Mouse (Mus musculus) CD4-positive helper T cell, adult 2 months (primary cell): ENCODE results near the gene S1pr3.

Source experiments
- DNase-seq: peaks from one replicate; pipeline ENCODE4 v3.0.0-alpha.2; 2012; ENCODE audit warnings: low read depth, missing footprints, low spot score

Gene S1pr3

GRCm38 (mm10) chr13:51408519-51409001 lies at the start of gene S1pr3:
Gene S1pr3, plus strand, starts transcription at chr13:51408639.
- no peak for DNase-seq

GRCm38 (mm10) chr13:51360441-51360962 lies 47.9 kb upstream of the S1pr3 start:
- no peak for DNase-seq

GRCm38 (mm10) chr13:51363390-51363789 lies 45.0 kb upstream of the S1pr3 start:
- DNase-seq: no peak

GRCm38 (mm10) chr13:51363985-51364384 lies 44.5 kb upstream of the S1pr3 start:
- DNase-seq: no peak

- no peak for DNase-seq
Measured at GRCm38 (mm10) chr13:51365191-51365590, 43.2 kb upstream of the S1pr3 start.

- no peak for DNase-seq
Measured at GRCm38 (mm10) chr13:51368346-51368745, 40.1 kb upstream of the S1pr3 start.

GRCm38 (mm10) chr13:51369354-51369753 lies 39.1 kb upstream of the S1pr3 start:
- no peak for DNase-seq

- DNase-seq: no peak
Measured at GRCm38 (mm10) chr13:51373086-51373485, 35.4 kb upstream of the S1pr3 start.

- no peak for DNase-seq
Measured at GRCm38 (mm10) chr13:51374026-51374807, 34.2 kb upstream of the S1pr3 start.

GRCm38 (mm10) chr13:51378126-51378525 lies 30.3 kb upstream of the S1pr3 start:
- DNase-seq: no peak

GRCm38 (mm10) chr13:51379596-51379995 lies 28.8 kb upstream of the S1pr3 start:
- DNase-seq: no peak

GRCm38 (mm10) chr13:51381498-51381897 lies 26.9 kb upstream of the S1pr3 start:
- DNase-seq: no peak

- DNase-seq: no peak
Measured at GRCm38 (mm10) chr13:51384899-51385298, 23.5 kb upstream of the S1pr3 start.

- DNase-seq: no peak
Measured at GRCm38 (mm10) chr13:51387908-51388307, 20.5 kb upstream of the S1pr3 start.

GRCm38 (mm10) chr13:51390398-51390797 lies 18.0 kb upstream of the S1pr3 start:
- no peak for DNase-seq

GRCm38 (mm10) chr13:51391359-51391916 lies 17.0 kb upstream of the S1pr3 start:
- peak; percentile 33 for DNase-seq

- no peak for DNase-seq
Measured at GRCm38 (mm10) chr13:51392256-51392655, 16.2 kb upstream of the S1pr3 start.

- peak; percentile 53 for DNase-seq
Measured at GRCm38 (mm10) chr13:51397861-51398260, 10.6 kb upstream of the S1pr3 start.

GRCm38 (mm10) chr13:51399562-51399961 lies 8.9 kb upstream of the S1pr3 start:
- no peak for DNase-seq

- DNase-seq: peak; percentile 85
Measured at GRCm38 (mm10) chr13:51400186-51400719, 8.2 kb upstream of the S1pr3 start.

GRCm38 (mm10) chr13:51400736-51401501 lies 7.5 kb upstream of the S1pr3 start:
- peak; percentile 62 for DNase-seq

- DNase-seq: no peak
Measured at GRCm38 (mm10) chr13:51404566-51404965, 3.9 kb upstream of the S1pr3 start.
